Mouse (Mus musculus) kidney, postnatal 4 days (tissue): Measurements from ENCODE around the gene Setd1a.
A peak's percentile ranks its signal among the peaks of the same experiment; 100 is the strongest.
"Not testable (repeated sequence)": the region's sequence is repeated elsewhere in the genome, so short reads cannot be mapped to it uniquely, and the experiment has no call there.

ENCODE experiments used
- DNase-seq, 2 experiments: peaks; one replicate each; pipeline ENCODE4 v3.0.0; 2021; ENCODE audit warnings: mixed read lengths in 2 of 2

Gene Setd1a

GRCm38 (mm10) chr7:127837878-127838277 lies 61.4 kb downstream of the Setd1a start:
- not testable (repeated sequence) for DNase-seq

- DNase-seq: not testable (repeated sequence)
These were observed 63.6 kb downstream of the Setd1a start for GRCm38 (mm10) chr7:127840031-127840430.

GRCm38 (mm10) chr7:127840886-127841285 lies 64.4 kb downstream of the Setd1a start:
- peak; percentile 66 to 78 for DNase-seq

- DNase-seq: peak; percentile 94 to 97
These were observed 65.0 kb downstream of the Setd1a start for GRCm38 (mm10) chr7:127841340-127842000.

- peak; percentile 82 to 90 for DNase-seq
These were observed 65.7 kb downstream of the Setd1a start for GRCm38 (mm10) chr7:127842001-127842718.
